Mouse (Mus musculus): Measurements from ENCODE around the gene Ddrgk1.
A peak's percentile ranks its signal among the peaks of the same experiment; 100 is the strongest.

- TF ChIP-seq CTCF (IDR thresholded peaks at IDR 0.05; ENCODE audit: control insufficient read depth, insufficient read depth, insufficient read length), result no peak
- TF ChIP-seq MAX (IDR thresholded peaks at IDR 0.05), result peak; percentile 5
- TF ChIP-seq USF1 (IDR thresholded peaks at IDR 0.05; ENCODE audit: low read depth), result no peak
- peak; percentile 26 for TF ChIP-seq CEBPB (IDR thresholded peaks at IDR 0.05; ENCODE audit: low read depth)
- no peak for TF ChIP-seq MYOG (IDR thresholded peaks at IDR 0.05; ENCODE audit: control insufficient read depth, extremely low read depth, insufficient read length)
- TF ChIP-seq MYOD1 (IDR thresholded peaks at IDR 0.05; ENCODE audit: control insufficient read depth, insufficient read length, low read depth), result no peak
Measured at GRCm38 (mm10) chr2:130629080-130629838, 35.2 kb downstream of the Ddrgk1 start.

Measured in C2C12 (cell line).